Mouse (Mus musculus) gastrocnemius, postnatal 25 days (tissue): Measurements from ENCODE around the gene Rbks. TPM values are rescaled to one million over a fixed set of nuclear protein-coding genes. Genes with fewer than 3 reads are reported as not detected.
"Not testable (repeated sequence)": the region's sequence is repeated elsewhere in the genome, so short reads cannot be mapped to it uniquely, and the experiment has no call there.

ENCODE experiments used
- DNase-seq: peaks from one replicate; pipeline ENCODE4 v3.0.0; 2022
- total RNA-seq, 2 experiments: library from RNA; stranded (reverse); gene quantifications; 1 replicate in 1 of 2; 2 replicates in 1 of 2; pipeline ENCODE4 v1.2.3; 2021

The Rbks gene
- total RNA-seq, 2 experiments from 2014 or later = 2.3 to 2.8 TPM

DNA sequence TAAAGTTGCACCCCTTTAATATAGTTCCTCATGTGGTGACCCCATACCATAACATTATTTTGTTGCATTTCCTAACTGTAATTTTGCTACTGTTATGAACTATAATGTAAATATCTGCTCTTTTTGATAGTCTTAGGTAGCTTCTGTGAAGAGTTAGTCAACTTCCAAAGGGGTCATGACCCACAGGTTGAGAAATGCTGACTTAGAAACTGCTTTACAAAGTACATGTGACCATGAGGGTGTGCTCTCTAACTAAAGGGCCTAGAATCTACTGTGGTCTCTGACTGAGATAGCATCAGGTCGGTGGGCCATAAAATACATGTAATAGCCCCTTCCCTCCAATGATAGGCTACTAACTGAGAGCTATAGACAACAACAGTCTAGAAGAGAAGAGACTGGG lies 19.4 kb downstream of the Rbks start:
- no peak for DNase-seq

DNA sequence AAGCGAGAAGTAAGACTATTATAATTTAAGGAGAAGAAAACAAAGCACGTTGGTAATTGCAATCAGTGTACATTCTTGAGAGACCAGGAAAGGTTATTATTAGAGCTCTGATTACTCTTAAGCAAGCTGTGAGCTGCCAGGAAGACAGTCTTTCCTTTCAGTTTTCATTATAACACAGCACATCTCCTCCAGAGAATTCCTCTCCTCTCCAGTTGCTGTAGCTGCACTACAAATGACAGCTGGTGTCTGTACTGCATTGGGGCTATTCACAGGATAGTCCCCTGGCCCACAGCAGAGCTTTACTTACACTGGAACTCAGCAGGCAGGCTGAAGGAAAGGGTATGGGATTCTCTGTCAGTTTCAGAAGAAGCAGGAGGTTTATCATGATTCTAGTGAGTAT lies 24.0 kb downstream of the Rbks start:
- no peak for DNase-seq

DNA sequence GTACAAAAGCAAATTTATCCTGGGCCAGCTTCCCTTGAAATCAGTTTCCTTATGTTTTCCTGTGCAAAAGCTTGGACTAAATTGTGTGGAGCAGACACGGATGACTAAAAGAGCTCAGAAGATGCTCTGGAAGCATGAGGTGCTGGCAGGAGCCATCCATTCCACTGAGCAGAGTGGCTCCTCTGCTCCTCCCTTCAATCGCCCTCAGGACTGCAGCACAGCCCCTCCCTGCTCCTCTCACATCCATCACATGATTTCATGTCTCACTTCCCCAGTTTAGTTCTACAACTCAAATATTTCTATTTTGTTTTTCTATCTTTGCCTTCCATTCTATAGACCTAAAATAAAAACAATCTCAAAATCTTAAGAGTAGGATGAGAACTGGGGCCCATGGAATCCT lies 26.3 kb downstream of the Rbks start:
- DNase-seq = no peak

DNA sequence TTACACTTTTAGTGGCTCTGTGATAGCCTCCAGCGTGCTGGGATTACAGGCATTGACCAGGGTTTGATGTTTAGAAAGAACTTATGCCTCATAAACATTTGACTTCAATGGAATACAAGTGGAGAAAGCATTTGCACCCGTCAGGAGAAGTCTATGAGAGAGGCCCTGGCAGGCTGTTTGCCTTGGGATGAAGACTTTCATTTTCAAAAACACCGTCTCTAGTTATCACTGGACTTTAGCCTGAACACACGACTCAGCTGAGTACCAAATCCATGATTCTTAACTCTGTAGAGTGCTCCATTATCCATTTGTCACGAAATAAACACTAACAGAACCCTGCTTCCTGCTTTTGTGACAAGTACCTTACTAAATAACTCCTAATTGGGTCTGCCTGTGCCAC lies 27.4 kb downstream of the Rbks start:
- no peak for DNase-seq

DNA sequence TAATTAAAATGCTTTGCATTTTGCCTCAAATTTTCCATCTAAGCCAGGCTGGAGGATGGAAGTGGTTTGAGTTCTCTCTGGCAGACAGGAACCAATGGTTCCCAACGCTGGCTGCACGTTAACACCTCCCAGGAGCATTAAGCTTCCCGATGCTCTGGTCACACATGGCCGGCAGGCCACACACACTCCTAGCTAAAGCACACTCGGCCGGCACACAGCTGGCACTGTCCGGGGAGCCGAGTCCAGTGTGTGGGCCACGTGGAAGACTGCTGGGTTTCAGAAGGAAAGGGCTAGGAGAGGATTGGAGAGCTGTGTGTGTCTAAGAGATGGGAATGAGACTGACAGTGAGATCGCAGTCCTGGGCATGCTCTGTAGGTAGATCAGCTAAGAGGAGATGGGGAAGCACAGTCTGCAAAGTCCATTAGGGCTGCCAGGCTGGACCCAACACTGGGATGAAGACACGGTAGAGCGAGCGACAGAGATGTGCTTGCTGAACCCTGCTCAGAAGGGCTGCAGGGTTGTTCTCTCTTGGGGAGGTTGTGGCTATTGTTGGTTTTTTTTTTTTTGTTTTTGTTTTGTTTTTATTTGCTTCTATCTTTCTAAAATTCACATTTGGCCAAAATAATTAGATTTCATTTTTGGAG lies 29.0 kb downstream of the Rbks start:
- DNase-seq = no peak

DNA sequence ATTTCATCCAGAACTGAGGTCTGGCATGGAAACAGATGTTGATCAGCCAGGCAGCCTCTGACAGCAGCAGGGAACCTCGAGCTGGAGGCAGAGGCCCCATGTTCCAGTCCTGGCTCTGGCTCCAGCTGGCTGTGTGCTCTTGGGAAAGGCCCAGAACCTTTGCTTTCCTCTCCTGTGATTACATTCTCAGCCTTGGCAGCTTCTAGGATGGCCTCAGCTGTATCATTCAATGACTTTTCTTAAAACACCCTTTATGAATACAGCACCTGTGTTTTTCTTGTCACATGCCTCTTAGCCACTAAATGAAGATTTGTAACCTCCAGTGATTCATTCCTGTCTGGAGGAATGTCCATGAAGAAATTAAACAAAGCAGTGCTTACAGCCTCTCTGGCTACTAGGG lies 31.3 kb downstream of the Rbks start:
- DNase-seq = peak; percentile 39

DNA sequence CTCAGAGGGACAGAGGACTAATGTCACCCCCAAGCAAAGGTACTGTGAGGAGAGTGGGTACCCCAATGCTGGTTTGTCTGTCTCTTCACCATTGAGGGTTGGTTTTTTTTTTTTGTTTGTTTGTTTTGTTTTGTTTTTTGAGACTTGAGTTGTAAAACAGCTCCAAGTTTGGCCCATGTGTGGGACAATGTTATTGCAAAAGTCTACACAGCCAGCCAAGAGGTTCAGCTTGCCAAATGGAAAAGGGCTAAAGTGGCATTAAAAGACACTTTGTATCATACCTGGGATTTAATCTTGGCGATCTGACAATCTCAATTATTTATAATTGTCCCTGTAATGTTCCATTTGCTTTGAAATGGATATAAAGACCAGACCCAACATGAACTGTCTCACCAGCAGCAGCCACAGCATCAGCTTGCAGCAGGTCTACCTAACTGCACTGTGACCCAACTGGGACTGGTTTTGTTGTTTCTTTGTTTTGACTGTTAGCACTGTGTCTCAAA lies 41.7 kb downstream of the Rbks start:
- no peak for DNase-seq

DNA sequence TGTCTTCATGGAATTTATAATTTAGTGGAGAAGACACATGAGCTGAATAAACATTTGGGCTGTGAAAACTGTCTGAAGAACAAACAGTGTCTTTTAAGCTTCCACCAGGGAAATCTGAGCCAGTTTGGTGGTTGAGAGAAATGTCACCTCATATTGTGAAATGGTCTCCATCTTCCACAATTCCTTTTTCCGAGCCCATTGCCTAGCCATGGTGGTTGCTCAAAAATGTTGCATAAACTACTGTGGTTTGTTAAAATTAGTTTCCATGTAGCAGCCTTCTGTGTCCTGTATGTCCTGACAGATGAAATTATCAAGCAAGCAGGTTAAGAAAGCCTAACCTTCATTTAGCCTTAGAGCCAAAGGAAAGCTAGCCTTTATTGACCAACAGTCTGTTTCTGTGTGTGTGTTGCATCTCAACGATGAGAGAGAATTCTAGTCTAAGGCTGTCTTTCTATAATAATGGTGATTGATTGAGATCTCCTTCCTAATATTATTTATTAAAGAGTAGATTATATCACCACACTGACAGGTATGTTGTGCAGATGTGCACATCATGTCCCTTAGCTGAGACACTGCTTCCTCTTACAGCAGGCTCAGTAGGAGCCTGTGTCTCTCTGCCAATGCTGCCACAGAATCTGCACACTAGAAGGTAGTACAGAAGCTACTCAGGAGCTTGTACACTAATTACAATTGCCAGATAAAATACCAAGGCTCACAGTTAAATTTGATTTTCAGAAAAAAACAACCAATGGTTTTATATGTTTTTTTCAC lies 46.7 kb downstream of the Rbks start:
- DNase-seq = no peak

DNA sequence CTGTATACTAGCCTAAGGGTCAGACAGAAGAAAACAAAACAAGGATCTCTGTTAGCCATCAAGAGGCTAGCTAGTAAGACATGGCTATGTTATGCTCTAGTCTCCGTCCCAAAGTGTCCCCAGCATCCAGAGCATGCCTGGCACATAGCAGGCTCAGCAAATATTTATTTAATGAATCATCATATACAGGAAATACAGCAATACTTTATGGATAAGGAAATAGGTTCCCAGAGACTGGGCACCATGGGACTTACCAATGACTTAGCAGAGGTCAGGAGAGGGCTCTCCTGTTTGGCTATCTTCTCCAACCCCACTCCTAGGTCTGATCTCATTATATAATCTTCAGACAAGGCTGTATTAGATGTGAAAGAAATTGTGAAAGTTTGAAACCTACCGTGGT lies 50.1 kb downstream of the Rbks start:
- no peak for DNase-seq

DNA sequence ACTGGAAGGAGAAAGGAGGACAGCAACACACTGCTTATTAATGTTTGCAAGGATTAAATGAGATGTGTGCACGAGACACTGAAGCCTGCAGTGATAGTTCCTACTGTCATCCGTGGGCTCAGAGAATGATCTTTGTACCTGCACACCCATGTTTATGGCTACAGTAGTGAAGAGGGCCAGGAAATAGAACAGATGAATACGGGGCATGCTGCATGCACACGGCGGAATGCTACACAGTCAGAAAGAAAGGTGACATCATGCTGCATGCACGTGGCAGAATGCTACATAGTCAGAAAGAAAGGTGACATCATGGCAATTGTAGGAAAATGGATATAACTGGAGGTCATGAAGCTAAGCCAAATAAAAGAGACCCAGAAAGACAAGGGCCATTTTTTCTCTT lies 50.9 kb downstream of the Rbks start:
- DNase-seq = no peak

DNA sequence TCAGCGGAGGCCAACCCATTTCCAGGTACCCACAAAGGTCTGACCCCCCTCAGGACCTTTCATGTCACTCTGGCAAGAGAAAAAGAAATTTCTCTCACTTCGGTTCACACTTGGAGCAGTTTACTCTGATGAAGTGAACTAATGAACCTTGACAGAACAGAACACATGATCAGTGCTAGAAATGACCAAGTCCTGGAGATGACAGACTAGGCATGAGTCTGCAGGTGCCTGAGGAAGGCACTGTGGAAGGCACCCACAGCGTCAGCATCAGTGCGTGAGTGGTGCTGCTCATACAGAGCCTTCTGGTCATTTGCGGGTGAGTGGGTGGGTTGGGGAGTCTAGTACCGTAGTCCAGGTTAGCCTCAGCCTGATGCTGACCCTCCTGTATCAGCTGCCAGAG lies 51.6 kb downstream of the Rbks start:
- DNase-seq = no peak

DNA sequence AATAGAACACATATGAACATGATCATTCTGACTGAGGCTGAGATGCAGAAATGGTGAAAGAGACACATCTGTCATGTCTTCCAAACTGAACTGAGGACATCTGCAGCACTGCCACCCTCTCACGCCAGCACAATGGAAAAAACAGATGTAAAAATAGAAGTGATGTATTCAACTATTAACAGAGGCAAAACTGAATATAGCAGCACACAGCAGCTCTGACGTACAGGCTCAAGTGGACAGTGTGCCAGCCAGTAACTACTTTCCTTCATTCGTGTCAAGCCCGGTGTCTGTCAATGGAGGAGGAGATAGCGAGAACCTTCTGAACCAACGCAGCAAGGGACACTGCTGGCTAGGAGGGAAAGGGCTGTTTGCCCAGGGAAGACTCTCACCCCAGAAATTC lies 52.6 kb downstream of the Rbks start:
- no peak for DNase-seq

DNA sequence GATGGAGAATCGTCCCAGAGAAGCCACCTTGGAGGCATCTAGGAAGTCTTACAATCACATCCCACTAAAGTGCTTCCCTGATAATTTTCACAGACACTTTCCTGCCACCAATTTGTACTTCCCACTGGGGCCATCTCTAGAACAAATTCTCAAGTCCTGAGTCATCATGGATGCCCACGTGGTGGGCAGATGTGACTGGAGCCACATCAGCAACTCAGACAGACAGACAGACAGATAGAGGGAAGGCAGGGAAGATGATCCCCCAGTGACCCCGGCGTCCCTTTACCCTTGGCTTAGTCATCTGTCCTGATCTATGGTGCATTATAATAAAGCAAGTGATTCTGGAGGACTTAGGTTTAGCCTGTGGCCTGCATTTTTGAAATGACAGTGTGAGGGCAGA lies 53.2 kb downstream of the Rbks start:
- no peak for DNase-seq

DNA sequence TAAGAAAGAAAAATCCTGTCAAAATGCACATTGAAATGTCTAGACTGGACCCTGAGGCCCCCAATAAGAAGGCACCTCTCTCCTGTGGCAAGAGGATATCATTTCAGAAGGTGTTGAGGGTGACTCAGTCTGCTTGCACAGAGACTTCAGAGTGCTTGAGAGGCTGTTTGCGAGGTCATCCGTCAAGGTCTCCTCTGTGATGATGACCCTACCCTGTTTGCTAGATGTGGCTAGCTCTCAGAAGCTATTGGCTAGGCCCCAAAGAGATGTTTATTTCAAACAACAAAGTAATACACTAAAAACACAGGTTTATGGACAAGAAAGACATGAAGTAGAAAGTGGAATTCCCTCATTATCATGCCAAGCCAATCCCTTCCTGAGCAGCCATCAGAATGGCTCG lies 55.1 kb downstream of the Rbks start:
- no peak for DNase-seq

DNA sequence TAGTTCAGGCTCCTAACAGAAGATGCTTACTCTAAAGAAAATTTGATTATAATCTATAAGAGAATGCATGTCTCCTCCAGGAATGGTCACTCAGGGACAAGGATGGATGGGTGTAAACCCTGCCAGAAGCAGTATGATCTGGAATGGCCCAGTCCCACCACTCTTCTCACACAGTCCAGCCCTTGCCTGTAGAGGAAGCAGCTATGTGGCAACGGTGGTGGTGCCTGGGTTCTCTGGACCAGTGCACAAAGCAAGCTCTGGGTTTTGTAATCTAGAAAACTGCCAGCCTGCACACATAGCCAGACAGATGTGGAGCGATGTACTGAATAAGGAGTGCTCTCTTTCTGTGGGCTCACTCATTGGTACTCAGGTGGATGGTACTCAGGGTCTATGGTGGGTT lies 56.9 kb downstream of the Rbks start:
- DNase-seq = no peak

DNA sequence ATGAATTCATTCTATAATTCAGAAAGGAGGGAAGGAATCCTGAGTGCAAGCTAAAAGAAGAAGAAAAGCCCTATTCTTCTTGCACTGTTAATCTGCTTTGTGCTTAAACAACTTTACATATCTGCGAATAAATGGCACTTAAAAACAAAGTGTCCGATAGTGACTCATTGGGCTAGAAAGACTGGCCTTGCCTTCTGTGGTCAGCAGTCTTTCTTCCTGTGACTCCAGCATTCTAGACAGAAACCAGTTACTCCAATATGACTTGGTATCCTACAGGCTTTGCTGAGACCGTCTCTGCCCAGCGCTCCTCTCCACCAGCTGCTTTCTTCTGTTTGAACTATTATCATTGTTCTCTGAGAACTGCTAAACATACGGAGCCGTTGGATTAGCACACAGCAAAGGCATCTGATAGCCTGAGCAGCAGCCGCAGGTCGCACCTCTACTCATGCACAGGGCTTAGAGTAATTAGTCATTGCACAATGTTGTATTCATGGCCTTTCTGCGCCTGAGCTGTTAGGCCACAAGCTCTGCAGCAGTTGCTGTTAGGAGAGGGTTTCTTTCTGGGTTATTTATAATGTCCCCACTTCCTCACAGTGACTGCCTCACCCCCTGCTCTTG lies 60.7 kb downstream of the Rbks start:
- no peak for DNase-seq

DNA sequence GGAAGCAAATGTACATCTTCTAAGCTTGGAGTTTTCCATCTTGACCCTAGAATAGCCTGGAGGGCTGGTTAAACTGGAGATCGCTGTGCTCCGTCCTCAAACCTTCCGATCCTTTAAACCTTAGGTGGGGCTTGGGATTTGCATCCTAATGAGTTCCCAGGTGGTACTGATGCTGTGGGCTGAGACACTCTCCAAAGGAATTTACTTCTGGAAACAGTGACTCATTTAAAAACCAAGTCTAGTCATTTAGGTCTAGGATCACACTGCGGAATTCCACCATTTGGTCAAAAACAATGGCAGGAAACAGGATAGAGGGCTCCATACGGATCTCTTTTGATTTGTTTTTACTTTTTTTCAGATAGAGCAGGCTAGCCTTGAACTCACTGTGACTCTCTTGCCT lies 62.7 kb downstream of the Rbks start:
- no peak for DNase-seq

DNA sequence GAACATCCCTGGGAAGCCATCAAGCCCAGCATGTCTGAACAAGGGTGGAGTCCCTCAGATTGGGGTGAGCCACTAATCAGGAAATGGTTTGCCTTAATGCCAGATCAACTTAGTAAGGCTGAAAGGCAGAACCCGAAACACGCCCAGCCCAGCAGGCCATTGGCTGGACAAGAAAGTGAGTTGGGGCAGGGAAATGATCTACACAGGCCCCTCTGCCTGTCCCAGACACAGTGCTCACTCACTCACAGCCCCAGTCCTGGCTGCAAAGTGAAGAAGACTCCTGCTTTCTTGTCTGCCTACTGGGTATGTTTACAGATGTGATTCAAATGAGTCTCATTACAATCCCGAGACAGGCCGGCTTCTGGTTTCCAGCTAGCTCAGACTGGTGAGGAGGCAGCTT lies 63.3 kb downstream of the Rbks start:
- DNase-seq = no peak

DNA sequence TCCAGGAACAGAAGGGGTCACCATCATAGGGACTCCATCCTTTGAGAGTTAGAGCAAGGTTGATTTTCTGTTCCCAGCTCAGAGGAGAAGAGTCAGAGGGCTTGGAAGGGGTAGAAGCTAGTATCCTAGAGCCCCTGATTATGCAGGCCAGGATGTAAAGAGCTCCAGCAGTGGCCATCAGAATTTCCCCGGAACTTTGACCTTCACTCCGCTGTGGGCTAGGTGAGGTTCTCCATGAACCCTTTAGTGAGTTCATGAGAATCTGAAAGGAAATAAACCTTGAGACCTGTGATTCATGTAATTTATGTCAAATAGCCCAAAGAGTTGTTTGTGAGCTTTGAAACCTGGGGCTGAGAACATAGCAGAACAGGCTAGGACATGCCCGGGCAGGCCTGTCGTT lies 66.3 kb downstream of the Rbks start:
- DNase-seq = not testable (repeated sequence)

DNA sequence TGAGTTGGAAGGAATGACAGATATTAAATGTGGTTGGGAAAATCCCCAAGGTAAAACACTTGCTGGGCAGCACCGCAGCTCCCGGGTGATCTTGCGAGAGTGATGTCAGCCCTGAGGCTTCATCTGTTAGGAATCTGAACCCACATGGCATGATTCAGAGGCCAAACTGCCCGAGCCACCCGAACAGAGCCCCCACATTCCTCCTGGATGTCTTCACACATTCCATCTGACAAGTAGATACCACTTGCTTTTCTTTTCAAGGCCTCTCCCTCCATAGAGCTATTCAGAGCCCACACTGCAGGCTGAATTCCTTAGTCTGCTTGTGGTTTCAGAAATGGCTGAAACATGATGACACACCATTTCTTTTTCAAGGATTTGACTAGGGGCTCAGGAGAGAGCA lies 67.4 kb downstream of the Rbks start:
- peak; percentile 26 for DNase-seq

DNA sequence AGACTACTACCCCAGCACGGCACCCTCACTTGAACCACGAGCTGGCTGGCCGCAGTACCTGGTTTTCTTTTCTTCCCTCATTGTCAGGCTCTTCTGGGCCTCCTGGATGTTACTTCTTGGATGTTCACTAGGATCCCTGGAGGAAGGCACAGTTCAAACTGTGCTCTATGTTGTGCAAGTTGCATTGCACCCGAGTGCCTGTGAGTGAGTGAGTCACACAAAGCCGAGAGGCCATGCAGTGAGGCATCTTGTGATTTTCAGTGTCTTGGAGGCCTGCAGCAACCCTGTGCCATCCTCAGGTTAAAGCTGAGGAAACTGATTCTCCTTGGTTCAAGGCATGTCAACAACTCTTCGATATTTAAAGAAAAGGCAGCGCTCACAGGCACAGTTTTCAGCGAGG lies 68.9 kb downstream of the Rbks start:
- DNase-seq = no peak

DNA sequence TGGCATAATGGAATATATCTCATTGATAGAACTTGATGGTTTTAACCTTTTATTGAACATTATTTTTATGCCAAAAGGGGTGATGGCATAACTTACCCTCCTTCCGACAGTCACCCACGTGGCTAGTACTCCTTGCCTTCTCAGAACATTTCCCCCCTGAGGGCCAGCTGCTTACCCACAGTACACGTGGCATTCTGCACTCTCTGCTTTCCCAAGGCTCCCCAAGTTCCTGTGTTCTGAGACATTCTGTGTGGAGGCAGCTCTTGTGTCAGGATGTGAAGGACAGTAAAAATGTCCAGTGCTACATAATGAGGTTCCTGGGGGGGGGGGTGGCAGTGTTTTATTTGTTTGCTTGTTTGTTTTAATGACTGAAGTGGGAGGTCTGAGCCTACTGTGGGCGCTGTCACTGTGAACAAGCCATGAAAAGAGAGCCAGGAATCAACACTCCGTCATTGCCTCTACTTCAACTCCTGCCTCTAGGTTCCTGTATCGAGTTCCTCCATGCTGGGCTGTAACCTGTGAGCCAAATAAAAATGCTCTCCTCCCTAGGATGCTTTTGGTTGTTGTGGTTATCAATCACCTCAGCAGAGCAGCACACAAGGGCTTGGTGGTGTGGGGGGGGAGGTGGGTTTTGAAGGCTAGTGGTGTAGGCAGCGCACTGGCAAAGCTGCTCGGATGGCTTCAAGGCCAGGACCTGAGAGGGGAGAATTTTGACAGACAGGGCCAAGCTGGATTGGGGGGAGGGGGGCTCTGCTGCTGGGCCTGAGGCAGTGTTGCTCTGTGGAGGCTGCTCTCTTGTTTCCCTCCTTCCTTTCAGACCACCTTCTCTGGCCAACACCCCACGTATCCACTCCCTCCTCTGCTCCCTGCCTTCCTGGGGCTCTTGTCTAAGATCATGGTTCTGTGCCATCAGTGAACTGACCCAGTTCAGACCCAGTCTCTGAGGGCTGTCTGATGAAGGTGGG lies 69.6 kb downstream of the Rbks start:
- no peak for DNase-seq
